Mouse (Mus musculus): Measurements from ENCODE around the gene Gmpr.
"Not testable (repeated sequence)": the region's sequence is repeated elsewhere in the genome, so short reads cannot be mapped to it uniquely, and the experiment has no call there.

Gmpr gene

GRCm38 (mm10) chr13:45507274-45508229, at the start of gene Gmpr:
TSS of gene Gmpr (plus strand) at chr13:45507444.
- in situ Hi-C loops (cut with MboI, MseI), result no loop called here

GRCm38 (mm10) chr13:45457459-45457858, 49.8 kb upstream of the Gmpr start:
- in situ Hi-C loops (cut with MboI, MseI), result no loop called here

GRCm38 (mm10) chr13:45460177-45460576, 47.1 kb upstream of the Gmpr start:
- in situ Hi-C loops (cut with MboI, MseI), result no loop called here

GRCm38 (mm10) chr13:45461370-45461958, 45.8 kb upstream of the Gmpr start:
- in situ Hi-C loops (cut with MboI, MseI), result no loop called here

- in situ Hi-C loops (cut with MboI, MseI), result no loop called here
These were observed 41.6 kb upstream of the Gmpr start for GRCm38 (mm10) chr13:45465616-45466015.

GRCm38 (mm10) chr13:45466031-45466519, 41.2 kb upstream of the Gmpr start:
- in situ Hi-C loops (cut with MboI, MseI), result no loop called here

GRCm38 (mm10) chr13:45468751-45469150, 38.5 kb upstream of the Gmpr start:
- in situ Hi-C loops (cut with MboI, MseI), result no loop called here

GRCm38 (mm10) chr13:45469481-45470301, 37.6 kb upstream of the Gmpr start:
- in situ Hi-C loops (cut with MboI, MseI), result no loop called here

- in situ Hi-C loops (cut with MboI, MseI), result no loop called here
These were observed 33.9 kb upstream of the Gmpr start for GRCm38 (mm10) chr13:45473311-45473710.

- in situ Hi-C loops (cut with MboI, MseI), result loop anchor here (5.0 kb wide), 1 partner anchor 443 kb away; no protein-coding TSS in a partner anchor
These were observed 31.9 kb upstream of the Gmpr start for GRCm38 (mm10) chr13:45475297-45475696.

- in situ Hi-C loops (cut with MboI, MseI), result loop anchor here (5.0 kb wide), 1 partner anchor 445 kb away; no protein-coding TSS in a partner anchor
These were observed 30.1 kb upstream of the Gmpr start for GRCm38 (mm10) chr13:45477183-45477582.

GRCm38 (mm10) chr13:45479951-45480350, 27.3 kb upstream of the Gmpr start:
- in situ Hi-C loops (cut with MboI, MseI), result loop anchor here (5.0 kb wide), 1 partner anchor 448 kb away; no protein-coding TSS in a partner anchor

- in situ Hi-C loops (cut with MboI, MseI), result no loop called here
These were observed 24.0 kb upstream of the Gmpr start for GRCm38 (mm10) chr13:45483215-45483614.

- in situ Hi-C loops (cut with MboI, MseI), result not testable (repeated sequence)
These were observed 23.3 kb upstream of the Gmpr start for GRCm38 (mm10) chr13:45483949-45484348.

GRCm38 (mm10) chr13:45485602-45486001, 21.6 kb upstream of the Gmpr start:
- in situ Hi-C loops (cut with MboI, MseI), result no loop called here

GRCm38 (mm10) chr13:45486598-45486997, 20.6 kb upstream of the Gmpr start:
- in situ Hi-C loops (cut with MboI, MseI), result no loop called here

GRCm38 (mm10) chr13:45491991-45492732, 15.1 kb upstream of the Gmpr start:
- in situ Hi-C loops (cut with MboI, MseI), result no loop called here

GRCm38 (mm10) chr13:45493846-45494245, 13.4 kb upstream of the Gmpr start:
- in situ Hi-C loops (cut with MboI, MseI), result no loop called here

GRCm38 (mm10) chr13:45498623-45499022, 8.6 kb upstream of the Gmpr start:
- in situ Hi-C loops (cut with MboI, MseI), result no loop called here

GRCm38 (mm10) chr13:45499391-45499790, 7.9 kb upstream of the Gmpr start:
- in situ Hi-C loops (cut with MboI, MseI), result no loop called here

- in situ Hi-C loops (cut with MboI, MseI), result no loop called here
These were observed 7.3 kb upstream of the Gmpr start for GRCm38 (mm10) chr13:45499906-45500305.
